Comparison of ENCODE assay signal across 23 mouse cellular contexts in genomic region chr13:52196917-52197316, GRCm38 (mm10).
DNase-seq lines count a peak whose midpoint lies in the region; ATAC-seq and TF ChIP-seq lines count a peak whose summit lies in the region.
"Had no signal": no experiment of that assay in that cellular context is flagged by ENCODE, and none has a peak within 500 bp of the region (broad histone marks: within the 10 kb centered on the region; RNA-seq: fewer than 3 reads in every experiment).

No protein-coding gene starts in this region.

- TF ChIP-seq EP300 in heart, postnatal 0 days (IDR thresholded peaks at IDR 0.05; ENCODE audit: low read depth): no peak
- no peak for TF ChIP-seq EP300 in lung, postnatal 0 days (IDR thresholded peaks at IDR 0.05)

- no peak overlapping the region for H3K4me3 ChIP-seq in heart, postnatal 0 days (ENCODE audit: low read depth, low read length)
- H3K4me3 ChIP-seq in lung, postnatal 0 days (ENCODE audit: low read depth, low read length): no peak overlapping the region
- H3K4me3 ChIP-seq in hindbrain, embryonic 13.5 days: no peak overlapping the region
- H3K4me3 ChIP-seq: embryonic facial prominence, embryonic 10.5 days; forebrain, embryonic 15.5 days; intestine, embryonic 15.5 days; limb, embryonic 10.5 days; liver, embryonic 13.5 days; stomach, embryonic 15.5 days had no signal

- no peaks in the 10 kb centered on the region for H3K27me3 ChIP-seq in heart, postnatal 0 days (ENCODE audit: control insufficient read depth, insufficient read depth, low read length)
- no peaks in the 10 kb centered on the region for H3K27me3 ChIP-seq in lung, postnatal 0 days (replicated peaks; ENCODE audit: insufficient read depth, low read length)
- H3K27me3 ChIP-seq in hindbrain, embryonic 13.5 days: peaks cover 11% of the 10 kb centered on the region; the same call in 1 of the 2 replicates
- H3K27me3 ChIP-seq: forebrain, embryonic 15.5 days; intestine, embryonic 15.5 days; liver, embryonic 13.5 days; stomach, embryonic 15.5 days had no signal

- peak; percentile 60; the same call in 1 of the 2 replicates for ATAC-seq in heart, postnatal 0 days (ENCODE audit: insufficient read depth, low read depth)
- ATAC-seq in lung, postnatal 0 days: no peak
- no peak for ATAC-seq in hindbrain, embryonic 13.5 days (ENCODE audit: low FRiP score)
- ATAC-seq: forebrain, embryonic 15.5 days; hindbrain, embryonic 16.5 days; intestine, embryonic 15.5 days had no signal

- H3K27ac ChIP-seq in heart, postnatal 0 days (ENCODE audit: low read depth): no peak overlapping the region
- H3K27ac ChIP-seq in lung, postnatal 0 days (ENCODE audit: low read length): no peak overlapping the region
- no peak overlapping the region for H3K27ac ChIP-seq in hindbrain, embryonic 13.5 days
- H3K27ac ChIP-seq: embryonic facial prominence, embryonic 10.5 days; forebrain, embryonic 15.5 days; intestine, embryonic 15.5 days; limb, embryonic 10.5 days; liver, embryonic 13.5 days; macrophage; stomach, embryonic 15.5 days had no signal

- H3K4me2 ChIP-seq in heart, postnatal 0 days (ENCODE audit: low read depth, low read length): no peak overlapping the region
- no peak overlapping the region for H3K4me2 ChIP-seq in lung, postnatal 0 days (replicated peaks; ENCODE audit: low read depth, low read length)
- no peak overlapping the region for H3K4me2 ChIP-seq in hindbrain, embryonic 13.5 days
- H3K4me2 ChIP-seq: forebrain, embryonic 15.5 days; intestine, embryonic 15.5 days; liver, embryonic 13.5 days; midbrain, embryonic 11.5 days; stomach, embryonic 15.5 days had no signal

- H3K9me3 ChIP-seq in heart, postnatal 0 days (replicated peaks; ENCODE audit: control insufficient read depth, low read length): no peaks in the 10 kb centered on the region
- H3K9me3 ChIP-seq in lung, postnatal 0 days (ENCODE audit: low read length): no peaks in the 10 kb centered on the region
- H3K9me3 ChIP-seq in hindbrain, embryonic 13.5 days: no peaks in the 10 kb centered on the region
- H3K9me3 ChIP-seq: embryonic facial prominence, embryonic 10.5 days; forebrain, embryonic 15.5 days; intestine, embryonic 15.5 days; limb, embryonic 10.5 days; liver, embryonic 13.5 days; stomach, embryonic 15.5 days had no signal

- no peaks in the 10 kb centered on the region for H3K36me3 ChIP-seq in heart, postnatal 0 days (replicated peaks; ENCODE audit: control insufficient read depth, insufficient read depth, low read length)
- H3K36me3 ChIP-seq in lung, postnatal 0 days (ENCODE audit: insufficient read depth, low read length): no peaks in the 10 kb centered on the region
- H3K36me3 ChIP-seq in hindbrain, embryonic 13.5 days: no peaks in the 10 kb centered on the region
- H3K36me3 ChIP-seq: embryonic facial prominence, embryonic 10.5 days; forebrain, embryonic 15.5 days; intestine, embryonic 15.5 days; limb, embryonic 10.5 days; liver, embryonic 13.5 days; stomach, embryonic 15.5 days had no signal

- 55% methylated on average over 5 of the region's 5 CpGs for WGBS in heart, postnatal 0 days
- 60% methylated on average over 5 of the region's 5 CpGs for WGBS in lung, postnatal 0 days
- WGBS in hindbrain, embryonic 13.5 days: 65% methylated on average over 5 of the region's 5 CpGs

- no peak overlapping the region for H3K9ac ChIP-seq in heart, postnatal 0 days (replicated peaks; ENCODE audit: low read depth, low read length)
- no peak overlapping the region for H3K9ac ChIP-seq in lung, postnatal 0 days (replicated peaks; ENCODE audit: low read depth)
- H3K9ac ChIP-seq in hindbrain, embryonic 13.5 days: no peak overlapping the region
- H3K9ac ChIP-seq: forebrain, embryonic 15.5 days; intestine, embryonic 15.5 days; liver, embryonic 13.5 days; stomach, embryonic 15.5 days had no signal

- no peak for TF ChIP-seq CTCF in heart, postnatal 0 days (IDR thresholded peaks at IDR 0.05; ENCODE audit: low read depth)
- TF ChIP-seq CTCF in lung, postnatal 0 days (IDR thresholded peaks at IDR 0.05): no peak

- peak; percentile 39 for DNase-seq in adrenal gland, postnatal 10 days
- no peak for DNase-seq in adrenal gland, postnatal 25 days
- no peak for DNase-seq in heart, postnatal 0 days (ENCODE audit: low spot score)
- DNase-seq in heart, adult 8-10 months (ENCODE audit: low spot score): no peak
- peak; percentile 16 for DNase-seq in lung, postnatal 25 days (ENCODE audit: low spot score)
- no peak for DNase-seq in lung, postnatal 0 days (ENCODE audit: low spot score)
- DNase-seq: cerebellum, adult 11-12 months; cerebellum, postnatal 10 days; gastrocnemius, postnatal 10 days; kidney, adult 8-10 months; kidney, postnatal 10 days; liver, embryonic 13.5 days; thymus, adult 18-20 months; thymus, postnatal 36 days had no signal

- H3K4me1 ChIP-seq in heart, postnatal 0 days (ENCODE audit: control insufficient read depth, insufficient read depth): 0 out of 2 replicates have a peak, but pooled peaks cover 4% of the 10 kb centered on the region
- no peaks in the 10 kb centered on the region for H3K4me1 ChIP-seq in lung, postnatal 0 days (ENCODE audit: insufficient read depth, low read depth, low read length)
- H3K4me1 ChIP-seq in hindbrain, embryonic 13.5 days (replicated peaks): peaks cover 11% of the 10 kb centered on the region
- H3K4me1 ChIP-seq: forebrain, embryonic 15.5 days; intestine, embryonic 15.5 days; liver, embryonic 13.5 days; stomach, embryonic 15.5 days had no signal

Comparison
In these comparisons a context has a peak if more than half of its experiments do, and no peak if none do; other contexts are left out.
1. DNase-seq: peak in adrenal gland, postnatal 10 days (single experiment) and lung, postnatal 25 days (single experiment); none in adrenal gland, postnatal 25 days (single experiment), heart, postnatal 0 days (single experiment), heart, adult 8-10 months (single experiment) and lung, postnatal 0 days (single experiment).